Mouse (Mus musculus): ENCODE data around the gene Ormdl2. TPM values are rescaled to one million over a fixed set of nuclear protein-coding genes. Genes with fewer than 3 reads are reported as not detected.

The Ormdl2 gene
- polyA plus RNA-seq (2015; fragmentation: Nextera tagmentation; extraction: Ambion mirVana) = 69.2 and 77.7 TPM in 2 replicates

DNA sequence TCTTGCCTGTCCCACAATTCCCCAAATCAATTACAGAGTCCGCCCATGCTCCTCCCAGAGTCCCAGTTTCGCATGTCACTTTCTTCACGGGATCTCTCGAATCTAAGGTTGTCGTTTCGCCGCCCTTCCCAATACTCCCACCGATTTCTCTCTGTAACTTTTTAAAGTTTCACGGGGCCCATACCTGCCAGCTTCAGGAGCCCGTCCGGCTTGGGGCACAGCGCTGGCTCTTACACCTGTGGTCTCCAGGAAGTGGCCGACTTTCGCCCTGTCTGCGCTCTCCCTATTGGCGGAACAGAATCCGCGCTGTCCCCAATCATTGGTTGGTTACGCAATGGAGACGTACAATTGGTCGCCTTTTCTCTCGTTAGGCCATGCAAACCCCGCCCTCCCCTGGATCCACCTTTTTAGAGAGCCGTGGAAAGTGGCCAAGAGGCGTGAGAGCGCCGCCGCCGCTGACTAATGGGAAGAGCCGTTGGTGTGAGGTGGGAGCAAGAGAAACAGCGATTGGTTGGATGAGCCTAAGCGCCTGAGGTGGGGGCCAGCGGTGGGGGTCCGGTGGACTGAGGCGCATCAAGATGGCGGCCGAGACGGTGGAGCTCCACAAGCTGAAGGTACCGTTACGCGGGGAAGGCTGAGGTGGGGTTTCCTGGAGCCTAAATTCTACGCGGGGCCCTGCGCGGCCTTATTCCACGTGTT, at the start of gene Ormdl2:
Gene Ormdl2 (minus strand): TSS at position 288 of the 699 bp plus-strand sequence.
- Histone ChIP-seq H3K4me1 (peaks cover 16% of the 10 kb centered on the region), H3K9ac (peak within 1 kb of the TSS; percentile 79), H3K4me2 (peak within 1 kb of the TSS; percentile 67), H3K9me3 (no peaks in the 10 kb centered on the region), H3K4me3 (peak within 1 kb of the TSS; percentile 70), H3K27ac (0 out of 2 replicates have a peak within 1 kb of the TSS, but pooled peaks have one; percentile 25), H3K36me3 (peaks cover 39% of the 10 kb centered on the region), H3K27me3 (no peaks in the 10 kb centered on the region)
- ATAC-seq (ENCODE audit: borderline replicate concordance, extremely low read depth, low FRiP score, low TSS enrichment) = peak; percentile 100
- WGBS = under 1% methylated on average over 46 of the region's 46 CpGs

DNA sequence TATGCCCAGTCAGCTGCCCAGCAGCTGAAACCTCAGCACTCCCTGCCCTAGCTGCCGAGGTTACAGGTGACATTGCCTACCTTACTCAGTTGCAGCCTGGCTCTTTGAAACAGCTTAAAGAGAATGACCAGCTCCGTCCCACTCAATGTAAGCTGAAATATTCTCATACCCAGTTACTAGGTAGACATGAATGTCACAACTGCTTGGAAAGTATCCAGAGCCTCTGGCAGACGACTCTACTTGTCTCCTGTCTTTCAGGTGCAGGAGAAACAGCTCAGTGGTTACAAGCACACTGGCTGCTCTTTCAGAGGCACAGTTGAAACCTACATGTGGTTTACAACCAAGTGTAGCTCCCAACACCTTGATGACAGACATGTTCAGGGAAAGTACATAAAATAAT, 48.9 kb upstream of the Ormdl2 start:
- Histone ChIP-seq H3K9ac (no peak overlapping the region), H3K4me2 (no peak overlapping the region), H3K9me3 (no peaks in the 10 kb centered on the region), H3K36me3 (peaks cover 66% of the 10 kb centered on the region), H3K27me3 (no peaks in the 10 kb centered on the region), H3K27ac (no peak overlapping the region), H3K4me3 (no peak overlapping the region), H3K4me1 (no peaks in the 10 kb centered on the region)
- 82% methylated on average over 3 of the region's 3 CpGs for WGBS
- no peak for ATAC-seq (ENCODE audit: borderline replicate concordance, extremely low read depth, low FRiP score, low TSS enrichment)

DNA sequence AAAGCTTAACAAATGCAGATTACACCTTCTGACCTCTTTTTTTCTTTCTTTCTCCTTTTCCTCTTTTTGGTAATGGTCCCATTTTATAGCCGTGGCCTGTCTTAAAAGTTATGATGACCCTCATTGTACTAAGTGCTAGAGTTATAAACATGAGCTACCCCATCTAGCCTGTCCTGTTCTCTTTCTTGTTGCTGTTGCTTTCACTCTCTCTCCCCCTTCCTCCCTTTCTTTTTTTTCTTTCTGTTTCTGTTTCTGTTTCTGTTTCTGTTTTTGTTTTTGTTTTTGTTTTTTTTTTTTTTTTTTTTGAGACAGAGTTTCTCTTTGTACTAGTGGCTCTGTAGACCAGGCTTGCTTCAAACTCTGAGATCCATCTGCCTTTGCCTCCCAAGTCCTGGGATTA, 45.1 kb upstream of the Ormdl2 start:
- H3K27ac ChIP-seq = no peak overlapping the region
- ATAC-seq (ENCODE audit: borderline replicate concordance, extremely low read depth, low FRiP score, low TSS enrichment) = no peak
- no peak overlapping the region for H3K4me2 ChIP-seq
- no peak overlapping the region for H3K4me3 ChIP-seq
- no peak overlapping the region for H3K9ac ChIP-seq
- WGBS = 85% methylated on average over 1 of the region's 1 CpGs
- H3K27me3 ChIP-seq = no peaks in the 10 kb centered on the region
- H3K4me1 ChIP-seq = no peaks in the 10 kb centered on the region
- peaks cover 47% of the 10 kb centered on the region; the same call in 1 of the 2 replicates for H3K36me3 ChIP-seq
- H3K9me3 ChIP-seq = no peaks in the 10 kb centered on the region

DNA sequence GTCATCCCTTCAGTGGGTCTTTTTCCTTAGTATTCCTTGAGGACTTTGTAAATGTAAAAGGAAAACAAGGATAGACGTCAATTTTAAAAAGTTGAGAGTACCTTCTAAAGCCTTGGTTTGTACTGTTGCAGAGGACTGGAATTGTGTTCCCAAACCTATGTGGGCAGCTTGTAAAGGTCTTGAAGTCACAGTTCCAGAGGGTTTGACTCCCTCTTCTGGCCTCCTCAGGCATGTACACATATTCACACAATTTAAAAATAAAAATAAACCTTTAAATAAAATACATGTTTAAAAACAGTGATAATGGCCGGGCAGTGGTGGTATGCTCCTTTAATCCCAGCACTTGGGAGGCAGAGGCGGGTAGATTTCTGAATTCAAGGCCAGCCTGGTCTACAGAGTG, 44.6 kb upstream of the Ormdl2 start:
- 77% methylated on average over 3 of the region's 3 CpGs for WGBS
- no peak overlapping the region for H3K27ac ChIP-seq
- H3K36me3 ChIP-seq = peaks cover 46% of the 10 kb centered on the region; the same call in 1 of the 2 replicates
- H3K27me3 ChIP-seq = no peaks in the 10 kb centered on the region
- H3K4me2 ChIP-seq = no peak overlapping the region
- no peak overlapping the region for H3K4me3 ChIP-seq
- H3K9me3 ChIP-seq = no peaks in the 10 kb centered on the region
- no peak overlapping the region for H3K9ac ChIP-seq
- no peaks in the 10 kb centered on the region for H3K4me1 ChIP-seq
- no peak for ATAC-seq (ENCODE audit: borderline replicate concordance, extremely low read depth, low FRiP score, low TSS enrichment)

DNA sequence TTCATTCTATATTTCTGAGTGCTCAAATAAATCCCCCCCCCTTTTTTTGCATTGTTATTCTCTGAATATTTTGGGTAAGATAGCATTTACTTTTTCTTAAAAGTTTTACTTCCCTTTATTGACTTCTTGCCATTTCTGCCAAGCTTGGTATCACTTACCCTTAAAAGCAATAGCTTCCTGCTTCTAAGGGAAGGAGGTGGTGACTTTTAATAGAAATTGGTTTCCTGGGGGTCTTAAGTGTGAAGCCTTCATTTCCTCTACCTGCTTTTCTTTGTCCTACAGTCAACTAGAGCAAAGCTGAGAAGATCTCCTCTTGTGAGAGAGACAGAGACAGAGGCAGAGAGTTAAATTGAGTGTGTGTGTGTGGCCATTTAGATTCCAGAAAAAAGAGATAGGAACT, 39.7 kb upstream of the Ormdl2 start:
- H3K36me3 ChIP-seq = peaks cover 51% of the 10 kb centered on the region
- no peak overlapping the region for H3K4me3 ChIP-seq
- no peaks in the 10 kb centered on the region for H3K9me3 ChIP-seq
- H3K4me1 ChIP-seq = no peaks in the 10 kb centered on the region
- ATAC-seq (ENCODE audit: borderline replicate concordance, extremely low read depth, low FRiP score, low TSS enrichment) = no peak
- no peak overlapping the region for H3K27ac ChIP-seq
- no peak overlapping the region for H3K9ac ChIP-seq
- no peak overlapping the region for H3K4me2 ChIP-seq
- no peaks in the 10 kb centered on the region for H3K27me3 ChIP-seq

DNA sequence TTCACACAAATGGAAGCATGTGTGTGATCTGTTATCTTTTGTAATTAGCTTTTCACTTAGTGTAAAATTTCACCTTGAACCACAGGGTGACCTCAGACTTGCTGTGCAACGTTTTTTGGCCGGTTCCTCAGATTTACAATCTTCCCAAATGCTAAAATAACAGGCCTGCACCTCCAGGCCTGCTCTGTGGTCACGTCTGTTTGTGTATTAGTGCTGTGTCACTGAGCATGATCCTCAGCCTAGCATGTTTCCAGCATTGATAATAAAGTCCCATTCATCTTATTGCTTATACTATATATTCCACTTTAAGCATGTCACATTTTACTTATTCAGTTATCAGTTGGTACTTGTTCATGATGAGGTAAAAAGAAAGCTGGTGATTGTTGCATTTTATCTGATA, 28.9 kb upstream of the Ormdl2 start:
- Histone ChIP-seq H3K4me2 (no peak overlapping the region), H3K9ac (no peak overlapping the region), H3K36me3 (peaks cover 46% of the 10 kb centered on the region), H3K4me1 (no peaks in the 10 kb centered on the region), H3K9me3 (no peaks in the 10 kb centered on the region), H3K27ac (no peak overlapping the region), H3K27me3 (no peaks in the 10 kb centered on the region), H3K4me3 (no peak overlapping the region)
- WGBS = 72% methylated on average over 3 of the region's 3 CpGs
- ATAC-seq (ENCODE audit: borderline replicate concordance, extremely low read depth, low FRiP score, low TSS enrichment) = no peak

DNA sequence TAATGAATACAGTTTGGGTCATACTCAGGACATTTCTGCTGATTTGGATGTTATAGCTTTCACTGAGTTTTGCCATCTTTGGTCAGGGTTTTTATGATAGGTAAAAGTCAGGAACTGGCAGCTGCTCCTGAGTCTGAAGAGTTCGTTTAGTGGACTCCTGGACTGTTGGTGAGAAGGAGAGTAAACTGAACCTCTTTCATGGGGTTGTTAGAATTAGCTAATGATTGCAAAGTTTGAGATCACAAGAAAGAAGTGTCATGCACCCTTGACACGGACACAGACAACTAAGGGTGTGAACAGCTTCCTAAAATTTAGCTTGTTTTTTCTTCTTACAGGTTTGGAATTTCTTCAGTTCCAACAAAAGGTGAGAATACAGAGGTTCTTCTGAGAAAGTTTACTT, 27.0 kb upstream of the Ormdl2 start:
- Histone ChIP-seq H3K4me1 (no peaks in the 10 kb centered on the region), H3K9me3 (no peaks in the 10 kb centered on the region), H3K4me2 (no peak overlapping the region), H3K36me3 (peaks cover 46% of the 10 kb centered on the region), H3K27me3 (no peaks in the 10 kb centered on the region), H3K4me3 (no peak overlapping the region), H3K9ac (no peak overlapping the region), H3K27ac (no peak overlapping the region)
- ATAC-seq (ENCODE audit: borderline replicate concordance, extremely low read depth, low FRiP score, low TSS enrichment) = no peak
- WGBS = 70% methylated on average over 2 of the region's 2 CpGs

DNA sequence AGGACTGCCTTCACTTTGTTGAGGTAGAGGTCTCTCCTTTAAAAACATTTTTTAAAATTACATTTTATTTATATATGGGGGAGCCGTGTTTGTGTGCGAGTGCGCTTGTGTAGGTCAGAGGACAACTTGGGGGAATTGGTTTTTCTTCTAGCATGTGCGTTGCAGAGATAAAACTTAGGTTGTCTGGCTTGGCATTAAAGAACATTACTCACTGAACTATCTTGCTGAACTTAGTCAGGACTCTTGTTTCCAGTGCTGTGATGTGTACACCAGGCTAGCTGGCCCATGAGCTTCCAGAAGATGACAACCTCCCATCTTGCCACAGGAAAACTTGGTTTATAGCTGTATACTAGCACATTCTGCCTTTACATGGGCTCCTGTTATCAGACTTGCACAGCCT, 25.2 kb upstream of the Ormdl2 start:
- H3K9me3 ChIP-seq = no peaks in the 10 kb centered on the region
- 93% methylated on average over 4 of the region's 4 CpGs for WGBS
- H3K4me3 ChIP-seq = no peak overlapping the region
- no peak overlapping the region for H3K4me2 ChIP-seq
- no peak for ATAC-seq (ENCODE audit: borderline replicate concordance, extremely low read depth, low FRiP score, low TSS enrichment)
- no peak overlapping the region for H3K27ac ChIP-seq
- no peaks in the 10 kb centered on the region for H3K4me1 ChIP-seq
- H3K36me3 ChIP-seq = peaks cover 57% of the 10 kb centered on the region
- H3K9ac ChIP-seq = no peak overlapping the region
- H3K27me3 ChIP-seq = no peaks in the 10 kb centered on the region

DNA sequence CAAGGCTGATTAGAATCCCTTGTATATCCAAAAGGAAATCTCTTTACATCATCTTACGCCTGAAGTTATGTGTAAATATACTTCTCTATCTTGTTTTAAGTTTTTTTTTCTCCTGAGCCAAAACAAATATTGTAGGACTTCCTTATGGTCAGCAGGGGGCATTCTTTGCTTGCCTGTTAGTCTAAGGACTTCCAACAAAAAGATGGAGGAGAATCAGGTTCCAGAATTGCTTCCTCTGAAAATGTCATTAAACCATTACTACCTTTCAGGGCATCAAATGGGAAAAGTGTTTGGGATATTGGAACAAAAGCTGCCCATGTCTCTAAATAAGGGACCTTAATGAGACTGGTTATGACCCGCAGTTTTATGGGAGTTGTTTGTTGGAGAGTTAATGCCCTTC, 24.1 kb upstream of the Ormdl2 start:
- no peaks in the 10 kb centered on the region for H3K27me3 ChIP-seq
- no peak overlapping the region for H3K27ac ChIP-seq
- H3K9ac ChIP-seq = no peak overlapping the region
- no peaks in the 10 kb centered on the region for H3K4me1 ChIP-seq
- H3K9me3 ChIP-seq = no peaks in the 10 kb centered on the region
- ATAC-seq (ENCODE audit: borderline replicate concordance, extremely low read depth, low FRiP score, low TSS enrichment) = no peak
- 62% methylated on average over 2 of the region's 2 CpGs for WGBS
- no peak overlapping the region for H3K4me2 ChIP-seq
- no peak overlapping the region for H3K4me3 ChIP-seq
- peaks cover 64% of the 10 kb centered on the region for H3K36me3 ChIP-seq

DNA sequence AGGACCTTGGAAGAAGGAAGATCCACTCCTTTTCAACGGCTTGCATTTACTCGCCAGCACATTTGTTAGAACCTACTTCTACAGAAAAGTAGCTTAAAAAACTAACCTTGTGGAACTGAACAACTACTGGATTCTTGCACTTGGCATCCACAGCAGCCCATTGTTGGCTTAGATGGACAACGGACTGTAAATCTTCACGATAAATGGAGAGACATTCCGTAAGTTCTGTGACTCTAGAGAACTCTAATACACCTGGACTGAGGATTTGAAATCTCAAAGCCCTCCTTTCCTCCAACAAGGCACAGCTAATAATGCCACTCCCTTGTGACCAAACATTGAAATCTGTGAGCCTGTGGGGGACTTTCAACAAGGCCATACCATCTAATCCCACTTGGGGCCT, 21.8 kb upstream of the Ormdl2 start:
- no peak overlapping the region for H3K9ac ChIP-seq
- 92% methylated on average over 5 of the region's 5 CpGs for WGBS
- ATAC-seq (ENCODE audit: borderline replicate concordance, extremely low read depth, low FRiP score, low TSS enrichment) = no peak

DNA sequence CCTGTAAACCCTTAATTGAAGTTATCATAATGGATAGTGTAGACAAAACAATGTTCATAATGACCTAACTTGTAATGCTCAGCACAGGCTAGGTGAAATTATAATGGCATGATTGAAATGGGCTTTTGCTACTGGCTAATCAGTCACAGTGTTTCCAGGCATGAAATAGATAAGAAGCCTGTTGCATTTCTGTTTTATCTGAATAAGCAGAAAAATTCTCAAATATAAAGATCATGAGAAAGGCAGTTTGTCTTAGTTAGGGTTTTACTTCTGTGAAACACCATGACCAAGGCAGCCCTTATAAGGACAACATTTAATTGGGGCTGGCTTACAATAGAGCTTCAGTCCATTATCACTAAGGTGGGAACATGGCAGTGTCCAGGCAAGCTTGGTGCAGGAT, 19.2 kb upstream of the Ormdl2 start:
- no peak overlapping the region for H3K4me3 ChIP-seq
- H3K9me3 ChIP-seq = no peaks in the 10 kb centered on the region
- peaks cover 61% of the 10 kb centered on the region for H3K36me3 ChIP-seq
- no peak overlapping the region for H3K27ac ChIP-seq
- no peaks in the 10 kb centered on the region for H3K27me3 ChIP-seq
- no peaks in the 10 kb centered on the region for H3K4me1 ChIP-seq
- H3K9ac ChIP-seq = no peak overlapping the region
- no peak for ATAC-seq (ENCODE audit: borderline replicate concordance, extremely low read depth, low FRiP score, low TSS enrichment)
- H3K4me2 ChIP-seq = no peak overlapping the region

More for the DNA sequence above, 21.8 kb upstream of the Ormdl2 start:
- Histone ChIP-seq H3K4me2 (no peak overlapping the region), H3K27ac (no peak overlapping the region), H3K4me3 (no peak overlapping the region), H3K4me1 (no peaks in the 10 kb centered on the region), H3K9me3 (no peaks in the 10 kb centered on the region), H3K27me3 (no peaks in the 10 kb centered on the region), H3K36me3 (peaks cover 57% of the 10 kb centered on the region)

DNA sequence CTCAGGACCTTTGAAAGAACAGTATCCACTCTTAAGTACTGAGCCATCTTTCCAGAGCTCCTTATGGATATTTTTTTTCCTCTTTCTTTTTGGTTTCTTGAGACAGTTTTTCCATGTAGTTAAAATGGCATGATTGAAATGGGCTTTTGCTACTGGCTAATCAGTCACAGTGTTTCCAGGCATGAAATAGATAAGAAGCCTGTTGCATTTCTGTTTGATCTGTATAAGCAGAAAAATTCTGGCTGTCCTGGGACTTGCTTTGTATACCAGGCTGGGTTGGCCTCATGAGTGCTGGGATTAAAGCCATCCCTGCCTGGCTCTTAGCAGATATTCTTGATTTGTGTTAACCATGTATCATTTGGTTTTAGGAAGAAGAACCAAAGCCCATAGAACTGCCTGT, 18.0 kb upstream of the Ormdl2 start:
- Histone ChIP-seq H3K9ac (no peak overlapping the region), H3K4me1 (no peaks in the 10 kb centered on the region), H3K27me3 (no peaks in the 10 kb centered on the region), H3K36me3 (peaks cover 67% of the 10 kb centered on the region), H3K4me2 (no peak overlapping the region), H3K9me3 (no peaks in the 10 kb centered on the region), H3K27ac (no peak overlapping the region), H3K4me3 (no peak overlapping the region)
- ATAC-seq (ENCODE audit: borderline replicate concordance, extremely low read depth, low FRiP score, low TSS enrichment) = no peak

DNA sequence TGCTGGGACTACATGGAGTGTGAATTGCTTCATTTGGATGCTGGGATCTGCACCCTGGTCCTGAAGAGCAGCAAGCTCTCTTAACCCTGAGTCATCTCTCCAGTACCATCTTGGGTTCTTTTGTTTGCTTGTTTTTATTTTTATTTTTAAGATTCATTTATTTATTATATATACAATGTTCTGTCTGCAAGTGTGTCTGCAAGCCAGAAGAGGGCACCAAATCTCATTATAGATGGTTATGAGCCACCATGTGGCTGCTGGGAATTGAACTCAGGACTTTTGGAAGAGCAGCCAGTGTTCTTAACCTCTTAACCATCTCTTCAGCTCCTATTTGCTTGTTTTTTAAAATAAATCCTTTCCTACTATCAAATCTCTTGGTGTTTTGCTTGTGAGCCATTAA, 16.0 kb upstream of the Ormdl2 start:
- Histone ChIP-seq H3K4me3 (no peak overlapping the region), H3K4me1 (no peaks in the 10 kb centered on the region), H3K4me2 (no peak overlapping the region), H3K9me3 (no peaks in the 10 kb centered on the region), H3K36me3 (peaks cover 68% of the 10 kb centered on the region), H3K9ac (no peak overlapping the region), H3K27me3 (no peaks in the 10 kb centered on the region), H3K27ac (no peak overlapping the region)
- no peak for ATAC-seq (ENCODE audit: borderline replicate concordance, extremely low read depth, low FRiP score, low TSS enrichment)
